Mouse (Mus musculus): ENCODE measurements around the gene Gm1123.

The Gm1123 gene

DNA sequence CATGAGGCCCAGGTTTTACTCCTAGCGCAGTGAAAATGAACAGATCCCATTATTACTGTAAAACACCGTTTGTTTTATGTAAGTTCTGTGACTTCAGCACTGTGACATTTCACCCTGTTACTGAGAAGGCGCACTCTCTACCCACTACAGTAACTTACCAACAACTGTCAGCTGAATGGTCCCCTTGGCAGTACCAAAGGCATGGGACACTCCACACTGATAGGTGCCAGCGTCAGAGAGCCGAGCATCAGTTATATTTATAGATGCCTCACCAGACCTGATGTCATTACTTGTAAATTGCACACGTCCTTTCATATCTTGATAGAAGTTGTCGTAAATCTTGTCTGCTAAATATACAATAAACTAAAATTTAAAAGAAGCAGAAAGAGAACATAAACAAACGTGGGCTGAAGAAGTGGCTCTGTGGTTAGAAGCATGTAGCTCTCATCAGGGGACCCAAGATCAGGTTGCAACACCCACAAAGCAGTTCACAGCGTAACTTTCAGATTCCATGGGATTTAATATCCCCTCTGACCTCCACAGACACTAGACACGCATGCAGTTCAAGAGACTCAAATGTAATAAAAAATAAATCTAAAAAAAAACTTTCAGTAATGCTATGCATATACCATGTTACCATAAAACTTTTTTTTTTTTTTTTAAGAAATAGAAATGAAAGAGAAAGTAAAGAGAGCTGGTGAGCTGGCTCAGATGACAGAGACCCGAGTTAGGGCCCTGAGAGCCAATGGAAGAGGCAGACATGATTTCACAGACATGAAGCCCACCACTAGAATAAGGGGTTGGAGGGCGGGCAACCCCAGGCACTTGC lies 26.2 kb downstream of the Gm1123 start:
- peak in 1 of 2 experiments; percentile 18 for DNase-seq (ENCODE audit: low read depth in 2 of 2, low spot score in 2 of 2)

DNA sequence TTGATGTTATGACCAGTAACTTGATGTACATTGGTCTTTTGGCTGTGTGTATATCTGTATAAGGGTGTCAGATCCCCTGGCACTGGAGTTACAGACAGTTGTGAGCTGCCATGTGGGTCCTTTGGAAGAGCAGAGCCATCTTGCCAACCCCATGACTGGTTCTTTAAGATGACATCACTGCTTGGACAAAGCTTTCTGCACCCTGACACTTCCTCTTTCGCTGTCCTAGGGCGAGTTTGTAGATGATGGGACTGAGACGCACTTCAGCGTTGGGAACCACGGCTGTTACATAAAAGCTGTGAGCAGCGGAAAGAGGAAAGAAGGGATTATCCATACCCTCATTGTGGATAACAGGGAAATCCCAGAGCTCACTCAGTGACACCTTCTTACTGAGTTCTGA lies 34.2 kb downstream of the Gm1123 start:
- DNase-seq (ENCODE audit: low read depth in 2 of 2, low spot score in 2 of 2) = no peak

DNA sequence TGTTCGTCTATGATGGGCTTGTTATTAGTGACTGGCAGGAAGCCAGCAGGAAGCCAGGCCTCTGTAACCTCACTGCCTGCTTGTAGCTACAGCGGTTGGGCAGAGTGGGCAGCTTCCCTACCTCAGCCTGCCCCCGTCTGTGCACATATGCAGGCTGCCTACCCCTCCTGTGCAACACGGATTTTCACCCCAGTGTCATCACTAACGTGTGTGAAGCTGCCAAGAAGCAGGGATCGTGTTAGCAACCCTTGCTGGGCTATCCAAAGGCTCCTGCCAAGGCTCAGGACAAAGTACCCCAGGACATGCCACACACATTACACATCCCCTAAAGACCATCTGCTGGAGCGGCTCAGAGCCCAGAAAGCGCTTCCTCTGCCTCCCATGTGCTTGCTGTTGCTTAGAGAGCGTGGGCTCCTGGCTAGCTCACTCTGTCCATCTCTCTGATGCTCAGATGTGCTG lies 35.6 kb downstream of the Gm1123 start:
- no peak for DNase-seq (ENCODE audit: low read depth in 2 of 2, low spot score in 2 of 2)

DNA sequence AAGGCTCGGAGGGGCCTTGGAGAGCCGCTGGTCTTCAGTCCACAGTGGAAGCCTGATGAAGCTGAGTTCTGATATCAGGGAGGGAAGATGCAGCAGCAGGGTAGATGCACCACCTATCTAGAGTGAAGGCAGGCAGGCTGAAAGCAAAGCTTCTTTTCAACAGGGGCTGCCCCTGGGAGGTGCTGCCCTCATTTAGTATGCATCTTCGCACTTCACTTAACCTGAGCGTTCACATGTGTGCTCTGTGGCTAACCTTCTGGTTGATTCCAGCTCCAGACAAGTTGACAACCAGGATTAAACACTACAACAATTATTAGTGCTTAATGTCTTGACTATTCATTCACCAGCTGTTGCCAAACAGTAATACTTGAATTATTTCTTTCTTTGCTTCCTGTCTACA lies 41.4 kb downstream of the Gm1123 start:
- DNase-seq (ENCODE audit: low read depth in 2 of 2, low spot score in 2 of 2) = no peak

DNA sequence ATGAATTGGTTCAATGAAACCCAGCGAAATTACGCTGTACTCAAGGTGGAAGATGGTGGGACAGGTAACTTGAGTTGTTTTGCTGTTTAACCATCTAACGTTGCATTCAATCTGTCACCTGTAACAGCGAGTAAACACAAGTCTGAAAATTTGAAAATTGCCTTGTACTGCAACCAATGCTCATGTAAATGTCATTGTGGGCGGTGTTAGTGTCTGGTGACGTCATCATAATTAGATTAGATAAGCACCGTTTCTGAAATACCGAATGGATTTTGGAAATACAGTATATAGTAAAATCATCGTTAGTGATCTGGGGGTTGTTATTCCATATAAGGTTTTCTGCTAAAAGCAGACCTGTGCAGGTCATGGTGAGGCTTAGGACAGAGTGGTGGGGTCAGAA lies 48.4 kb downstream of the Gm1123 start:
- no peak for DNase-seq (ENCODE audit: low read depth in 2 of 2, low spot score in 2 of 2)

DNA sequence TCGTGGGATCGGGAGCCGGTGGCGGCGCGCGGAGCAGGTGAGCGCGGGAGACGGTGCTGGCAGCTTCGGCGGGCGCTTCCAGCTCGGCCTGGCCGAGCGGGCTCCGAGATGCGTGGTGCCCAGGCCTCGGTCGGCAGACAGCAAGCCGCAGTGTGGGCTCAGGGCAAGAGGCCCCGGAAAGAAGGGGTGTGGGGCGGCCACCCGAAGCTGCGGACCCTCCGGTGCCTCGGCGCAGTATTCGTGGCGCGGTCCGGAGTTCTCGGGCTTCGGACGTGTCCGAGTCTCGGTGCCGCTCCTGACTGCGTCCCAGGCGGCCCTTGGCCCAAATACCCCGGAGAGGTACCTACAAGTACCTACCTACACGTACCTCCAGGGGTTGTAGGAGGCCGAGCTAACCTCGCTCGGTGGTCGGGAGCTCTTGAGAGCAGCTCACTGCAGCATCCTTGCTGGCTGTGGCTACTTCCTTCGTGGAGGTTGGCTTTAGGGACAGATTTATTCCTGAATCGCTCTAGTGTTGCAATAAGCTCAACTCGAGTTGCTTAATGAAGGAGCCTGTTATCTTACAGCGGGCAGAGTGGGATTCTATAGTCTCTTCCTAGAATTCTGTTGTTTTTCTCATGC lies 48.9 kb downstream of the Gm1123 start:
- no peak for DNase-seq (ENCODE audit: low read depth in 2 of 2, low spot score in 2 of 2)

DNA sequence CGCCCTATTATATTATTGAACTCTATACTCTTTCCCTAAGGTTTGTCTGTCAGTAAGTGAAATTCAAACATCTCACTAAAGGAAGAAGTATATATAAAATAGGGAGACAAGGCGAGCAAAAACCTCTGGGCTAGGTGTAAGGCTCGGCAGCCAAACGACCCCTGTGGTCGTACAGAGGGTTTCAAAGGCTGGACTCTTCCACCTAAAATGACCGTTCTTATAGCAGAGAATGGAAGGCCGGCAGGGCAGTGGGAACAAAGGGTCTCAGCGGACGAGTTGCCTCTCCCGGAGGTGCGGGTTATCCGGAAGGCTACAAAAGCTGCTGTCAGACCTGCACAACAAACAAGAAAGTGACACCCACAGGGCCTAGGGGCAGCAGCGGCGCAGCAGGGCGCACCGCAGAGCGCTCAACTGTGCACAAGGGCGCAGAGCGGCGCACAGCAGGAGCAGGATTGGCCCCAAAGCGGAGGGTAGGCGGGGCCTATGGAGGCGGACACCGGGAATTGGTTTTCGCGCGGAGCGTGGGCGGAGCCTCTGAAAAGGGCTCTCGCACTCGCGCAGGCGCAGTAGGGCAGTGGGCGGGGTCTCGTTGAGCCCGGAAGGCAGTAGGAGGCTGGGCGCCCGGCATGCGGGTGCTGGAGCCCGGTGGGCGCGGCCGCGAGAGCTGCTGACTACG lies 49.6 kb downstream of the Gm1123 start, which contains the start of gene Faim:
Gene Faim, plus strand, starts transcription at position 574 of the 676 bp plus-strand sequence.
- peak; percentile 100 for DNase-seq (ENCODE audit: low read depth in 2 of 2, low spot score in 2 of 2)

DNA sequence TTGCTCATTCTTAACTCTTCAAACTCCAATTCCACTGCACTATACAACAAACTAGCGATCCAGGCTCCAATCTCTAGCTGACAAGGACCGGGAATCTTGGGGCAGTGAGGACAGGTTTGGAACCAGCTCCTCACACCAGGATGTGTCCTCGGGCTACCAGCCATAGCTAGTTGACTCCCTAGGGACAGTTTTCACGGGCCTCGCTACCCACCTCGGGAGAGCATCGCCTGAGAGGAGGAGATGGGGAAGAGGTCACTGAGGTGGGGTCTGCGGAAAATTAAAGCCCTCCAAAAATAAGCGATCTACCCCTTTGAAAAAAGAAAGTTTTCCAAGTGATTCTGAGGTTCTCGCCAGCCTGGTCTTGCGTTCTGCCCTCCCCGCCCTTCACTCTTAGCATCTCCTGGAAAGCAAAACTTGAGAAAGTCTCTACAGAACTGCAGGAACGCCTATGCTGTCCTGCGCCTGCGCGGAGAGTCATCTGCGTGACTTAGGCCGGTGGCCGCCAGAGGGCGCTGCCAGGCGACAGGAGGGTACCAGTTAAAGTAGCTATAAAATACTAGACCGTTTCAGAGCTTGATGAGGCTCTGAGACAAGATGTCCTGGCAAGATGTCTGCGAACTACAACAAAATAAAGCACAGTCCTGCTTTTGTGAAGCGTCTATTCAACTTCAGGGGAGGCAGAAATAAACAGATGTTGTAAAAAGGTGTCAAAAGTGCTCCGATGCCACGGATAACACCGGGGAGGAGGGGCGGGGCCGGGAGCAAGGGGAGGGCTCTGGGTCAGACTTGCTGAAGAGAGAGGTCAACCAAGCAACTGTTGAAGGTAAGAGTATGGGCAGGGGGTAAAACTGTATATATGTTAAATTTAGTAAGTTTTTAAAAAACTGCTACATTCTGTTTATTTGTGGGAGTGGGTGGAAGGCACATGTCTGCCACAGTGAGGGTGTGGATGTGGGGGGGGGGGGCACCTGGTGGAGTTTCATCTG lies 55.8 kb downstream of the Gm1123 start:
- DNase-seq (ENCODE audit: low read depth in 2 of 2, low spot score in 2 of 2) = peak; percentile 96

DNA sequence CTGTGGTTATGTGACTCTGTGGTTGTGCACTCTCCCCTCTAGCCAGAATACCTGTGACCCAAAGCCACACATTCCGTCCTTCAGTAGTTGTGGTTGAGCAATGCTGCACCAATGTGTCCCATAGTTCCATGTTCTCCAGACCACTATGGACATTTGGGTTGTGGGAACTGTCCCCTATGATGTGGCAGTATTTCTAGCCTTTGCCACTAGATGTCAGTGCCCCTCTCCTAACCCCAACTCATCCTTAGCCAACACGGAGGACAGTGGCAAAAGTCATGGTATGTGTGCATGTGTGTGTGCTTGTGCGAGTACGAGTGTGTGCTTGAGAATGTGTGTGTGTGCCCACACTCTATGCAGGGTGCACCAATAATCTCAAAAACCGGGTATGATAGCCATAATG lies 59.0 kb downstream of the Gm1123 start:
- no peak for DNase-seq (ENCODE audit: low read depth in 2 of 2, low spot score in 2 of 2)

DNA sequence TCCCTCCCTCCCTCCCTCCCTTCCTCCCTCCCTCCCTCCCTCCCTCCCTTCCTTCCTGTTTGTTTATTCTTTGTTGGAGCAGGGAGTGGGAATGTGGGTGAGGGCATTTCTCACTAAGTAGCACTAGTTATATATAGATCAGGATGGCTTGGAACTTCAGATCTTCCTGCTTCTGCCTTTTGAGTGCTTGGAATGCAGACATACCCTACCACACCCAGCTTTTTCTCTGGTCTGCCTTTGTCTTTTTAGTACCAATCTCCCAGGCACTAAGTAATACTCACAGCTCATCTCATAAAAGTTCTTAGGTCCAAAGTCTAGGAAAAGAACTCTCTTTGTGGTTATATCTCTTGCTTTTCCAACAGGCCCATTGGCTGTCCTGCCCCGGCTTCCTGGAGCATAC lies 59.4 kb downstream of the Gm1123 start:
- no peak for DNase-seq (ENCODE audit: low read depth in 2 of 2, low spot score in 2 of 2)

DNA sequence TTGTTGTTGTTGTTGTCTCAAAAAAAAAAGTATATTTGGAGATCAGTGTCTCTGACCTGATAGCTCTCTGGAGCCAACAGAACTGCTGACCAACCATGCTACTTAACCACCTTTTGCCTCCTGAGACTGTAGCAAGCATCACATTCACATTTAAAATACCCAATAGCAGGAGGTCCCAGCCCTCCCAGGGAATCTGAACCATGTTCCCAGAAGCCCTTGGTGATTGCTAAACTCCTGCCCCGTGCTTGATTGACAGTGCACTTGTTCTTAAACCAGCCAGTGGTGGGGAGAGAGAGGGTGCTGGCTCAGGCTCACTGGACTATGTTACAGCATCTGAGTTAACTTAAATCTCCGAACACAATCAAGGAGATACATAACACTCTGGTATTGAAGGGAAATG lies 60.6 kb downstream of the Gm1123 start:
- no peak for DNase-seq (ENCODE audit: low read depth in 2 of 2, low spot score in 2 of 2)

DNA sequence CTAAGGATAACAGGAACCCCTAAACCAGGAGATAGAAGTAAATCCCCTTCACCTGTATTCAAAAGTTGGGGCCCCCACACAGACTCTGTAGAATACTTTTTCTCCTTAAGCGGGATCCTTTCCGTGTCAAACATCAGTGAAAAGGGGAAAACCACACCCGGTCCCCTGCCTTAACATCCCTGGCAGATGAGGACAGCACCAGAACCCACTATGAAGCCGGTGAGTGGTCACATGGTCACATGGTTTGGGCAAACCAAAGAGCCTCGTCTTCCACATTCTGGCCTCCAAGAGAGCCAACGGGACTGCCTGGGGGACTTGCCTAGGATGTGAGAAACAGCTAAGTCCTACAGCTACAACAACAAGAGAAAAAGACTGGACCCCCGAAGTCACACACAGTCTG lies 62.0 kb downstream of the Gm1123 start:
- DNase-seq (ENCODE audit: low read depth in 2 of 2, low spot score in 2 of 2) = no peak

DNA sequence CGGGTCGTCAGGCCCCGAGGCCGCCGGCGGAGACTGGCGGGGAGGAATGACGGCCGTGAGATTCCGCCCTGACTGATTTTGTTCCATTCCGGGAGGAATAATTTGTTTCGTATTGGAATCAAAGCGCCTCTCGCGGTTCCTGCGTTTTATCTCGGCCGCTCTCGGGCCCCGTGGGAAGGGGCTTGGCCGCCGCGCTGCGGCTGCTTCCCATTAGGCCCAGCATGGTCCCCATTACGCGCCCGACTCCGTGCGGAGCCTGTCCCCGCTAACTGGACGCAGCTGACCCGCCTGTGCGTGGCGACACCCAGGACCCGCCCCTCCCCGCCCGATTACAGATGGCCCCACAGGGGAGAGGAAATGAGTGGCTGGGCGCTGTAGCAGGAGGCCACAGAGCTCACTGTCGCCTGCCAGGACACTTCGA lies 62.4 kb downstream of the Gm1123 start:
- DNase-seq (ENCODE audit: low read depth in 2 of 2, low spot score in 2 of 2) = no peak

DNA sequence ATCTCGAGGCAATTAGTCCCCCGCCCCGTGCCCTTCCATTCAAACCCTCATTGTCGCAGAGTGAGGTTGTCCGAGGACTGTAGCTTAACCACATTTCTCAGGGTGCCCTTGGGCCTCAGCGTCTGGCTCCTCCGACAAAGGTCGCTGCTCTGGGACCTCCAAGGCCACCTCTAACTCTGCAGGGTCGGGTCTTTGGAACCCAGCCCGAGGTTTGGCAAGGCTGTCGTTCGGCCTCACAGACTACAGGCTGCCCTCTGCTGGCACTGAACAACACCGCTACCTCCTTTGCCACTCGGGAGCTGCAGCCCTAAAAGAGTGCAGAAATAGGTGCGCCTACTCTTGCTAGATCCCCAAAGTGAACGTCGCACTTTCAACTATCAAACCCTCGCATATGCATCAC lies 70.4 kb downstream of the Gm1123 start:
- peak in 1 of 2 experiments; percentile 6 for DNase-seq (ENCODE audit: low read depth in 2 of 2, low spot score in 2 of 2)

DNA sequence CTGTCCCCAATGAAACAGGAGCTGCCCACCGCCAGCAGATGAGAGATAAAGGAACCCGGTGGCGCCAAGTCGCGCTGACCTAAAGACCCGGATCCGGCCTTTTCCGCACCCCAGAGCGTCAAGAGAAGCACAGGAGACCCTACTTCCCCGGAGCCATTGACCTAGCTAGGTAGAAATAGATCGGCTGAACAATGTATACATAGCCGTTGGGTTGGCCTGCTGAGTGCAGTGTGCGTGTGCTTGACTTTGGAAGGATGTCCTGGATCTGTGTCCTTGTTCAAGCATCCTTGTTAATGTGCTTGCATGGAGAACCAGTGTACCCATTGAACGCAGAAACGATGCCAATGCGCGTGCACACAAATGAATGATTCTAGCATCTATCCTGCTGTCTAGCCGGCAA lies 71.9 kb downstream of the Gm1123 start:
- DNase-seq (ENCODE audit: low read depth in 2 of 2, low spot score in 2 of 2) = no peak

DNA sequence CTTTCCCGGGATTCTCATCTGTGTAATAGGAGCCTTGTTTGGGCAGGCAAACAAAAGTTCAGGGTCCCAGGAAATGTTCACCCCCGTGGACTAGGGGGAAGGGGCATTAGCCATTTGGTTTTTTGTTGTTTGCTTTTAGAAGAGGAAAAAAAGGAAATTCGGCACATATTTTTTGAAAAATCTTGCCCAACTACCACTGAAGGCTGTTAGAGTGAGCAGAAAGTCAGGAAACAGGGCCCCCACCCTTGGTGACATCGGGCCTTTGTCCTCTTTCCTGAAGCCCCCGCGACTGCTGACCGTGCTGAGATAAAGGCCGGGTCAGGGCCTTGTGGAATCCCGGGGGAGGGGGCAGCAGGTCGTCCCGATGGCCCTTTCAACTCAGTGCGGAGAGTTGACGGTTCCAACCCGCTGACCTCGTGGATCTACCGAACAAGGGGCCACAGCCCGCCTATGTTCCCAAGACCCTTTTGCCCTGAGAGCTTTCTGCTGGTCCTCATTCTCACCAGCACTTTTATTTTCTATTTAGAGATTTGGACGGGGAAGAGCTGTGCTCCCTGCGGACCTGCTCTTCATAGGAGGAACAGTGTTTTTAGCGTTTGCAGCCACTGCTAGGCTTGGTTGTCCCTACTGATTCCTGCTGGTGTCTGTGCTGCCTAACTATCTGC lies 72.9 kb downstream of the Gm1123 start:
- no peak for DNase-seq (ENCODE audit: low read depth in 2 of 2, low spot score in 2 of 2)

DNA sequence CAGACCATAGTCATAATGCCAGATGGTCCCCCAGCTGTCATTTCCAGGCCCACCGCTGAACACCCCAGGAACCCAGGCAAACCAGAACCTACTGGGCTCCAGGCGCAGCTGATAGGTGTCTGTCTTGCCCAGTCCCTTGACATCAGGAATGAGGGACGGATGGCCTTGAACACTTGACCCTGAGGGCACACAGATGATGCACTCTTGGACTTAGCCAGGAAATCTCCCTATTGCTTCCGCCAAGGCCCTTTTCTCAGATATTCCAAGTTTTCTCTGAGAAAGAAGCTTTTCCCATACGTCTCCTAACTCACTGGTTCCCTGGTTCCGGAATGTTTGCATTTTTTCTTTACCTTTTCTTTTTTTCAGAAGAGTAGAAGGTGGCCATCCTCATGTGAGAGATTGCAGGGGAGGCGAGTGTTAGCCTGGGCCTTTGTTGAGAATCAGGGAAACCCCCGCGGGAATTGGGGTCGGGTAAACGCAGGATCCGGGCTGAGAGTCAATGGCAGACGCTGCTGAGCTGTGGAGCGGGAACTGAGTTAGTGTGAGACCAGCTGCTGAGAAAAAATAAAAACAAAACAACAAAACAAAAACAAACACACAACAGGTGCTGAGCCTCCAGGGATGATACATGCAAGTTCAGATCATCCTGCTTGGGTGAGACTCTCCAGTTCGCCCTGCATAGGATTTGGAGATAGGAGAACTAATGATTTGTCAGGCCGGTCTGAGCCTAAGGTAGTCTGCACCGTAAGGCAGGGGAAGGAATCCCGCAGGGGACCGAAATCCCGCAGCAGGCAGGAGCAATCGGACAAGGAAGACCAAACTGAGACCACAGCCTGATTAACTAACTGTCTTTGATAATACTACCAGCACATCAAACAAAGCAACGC lies 73.7 kb downstream of the Gm1123 start:
- no peak for DNase-seq (ENCODE audit: low read depth in 2 of 2, low spot score in 2 of 2)

DNA sequence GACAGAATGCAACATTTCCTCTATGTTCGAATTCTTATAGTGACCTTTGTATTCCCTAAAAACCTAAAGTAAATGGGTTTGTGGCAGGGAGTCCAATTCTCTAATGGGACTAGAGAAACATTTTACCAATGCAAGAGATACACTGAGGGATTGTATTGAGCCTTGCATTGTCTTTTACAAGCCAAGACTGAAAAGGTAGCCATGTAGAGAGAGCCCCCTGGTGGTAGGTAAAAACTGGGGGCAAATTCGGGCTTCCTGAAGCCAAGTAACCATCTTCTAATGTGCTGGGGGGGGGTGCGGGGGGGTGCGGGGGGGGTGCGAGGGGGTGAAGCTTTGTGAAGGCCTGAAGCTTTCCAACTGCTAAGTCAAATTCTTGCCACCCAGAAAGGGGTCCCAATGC lies 75.2 kb downstream of the Gm1123 start:
- no peak for DNase-seq (ENCODE audit: low read depth in 2 of 2, low spot score in 2 of 2)

DNA sequence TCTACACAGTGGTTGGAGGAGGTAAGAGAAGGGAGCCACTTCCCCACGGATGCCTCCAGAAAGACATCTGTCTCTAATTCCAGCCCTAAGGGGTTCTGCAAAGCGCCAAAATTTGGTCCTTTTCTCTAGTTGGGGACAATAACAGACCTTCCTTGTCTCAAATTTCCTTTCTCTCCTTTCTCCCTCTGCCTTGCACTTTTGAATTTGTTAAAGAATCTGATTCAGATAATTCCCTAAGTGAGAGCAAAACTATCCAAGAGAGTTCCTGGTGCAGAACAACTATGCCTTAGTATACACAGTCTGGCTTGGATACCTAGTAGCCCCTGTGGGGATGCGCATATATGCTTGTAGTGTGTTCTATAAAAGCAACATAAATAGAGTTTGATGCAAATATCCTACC lies 75.7 kb downstream of the Gm1123 start:
- no peak for DNase-seq (ENCODE audit: low read depth in 2 of 2, low spot score in 2 of 2)
